Mouse (Mus musculus): ENCODE data around the gene Arhgap44. TPM values are rescaled to one million over a fixed set of nuclear protein-coding genes. Genes with fewer than 3 reads are reported as not detected.

Gene Arhgap44
- total RNA-seq (2023): not detected

GRCm38 (mm10) chr11:65162767-65163120 lies at the start of gene Arhgap44:
TSS of gene Arhgap44 (minus strand) at chr11:65162961.

GRCm38 (mm10) chr11:65159791-65160190 lies 3.0 kb downstream of the Arhgap44 start, which contains the start of gene 1700086D15Rik:
TSS of gene 1700086D15Rik (minus strand) at chr11:65159891.

GRCm38 (mm10) chr11:64978720-64979488 lies 183.9 kb downstream of the Arhgap44 start, which contains the start of gene Elac2:
TSS of gene Elac2 (plus strand) at chr11:64979038.

Other genes with a start within 250 kb of the Arhgap44 start
- 30.0 TPM for gene Elac2, start 183.9 kb downstream of the Arhgap44 start, total RNA-seq (2023)
- not detected for gene 1700086D15Rik, start 3.1 kb downstream of the Arhgap44 start, total RNA-seq (2023)
- gene Myocd, start 107.0 kb upstream of the Arhgap44 start, total RNA-seq (2023): not detected

Data from CD8-positive naive resting alpha-beta T cell, adult 57 days (primary cell).